Mouse (Mus musculus) myocyte (in vitro differentiated cells): Measurements from ENCODE around the gene Dis3l2.

Experiments used
- MAX ChIP-seq: IDR thresholded peaks from one replicate; pipeline ENCODE4 v1.6.1; 2011; ENCODE audit warnings: low read depth, mild to moderate bottlenecking, control low read depth
- POLR2A ChIP-seq: IDR thresholded peaks from one replicate; pipeline ENCODE4 v1.6.1; 2011; ENCODE audit warnings: low read depth, mild to moderate bottlenecking, control low read depth, moderate library complexity; ENCODE audit not compliant: insufficient read length
- USF1 ChIP-seq: IDR thresholded peaks from one replicate; pipeline ENCODE4 v1.6.1; 2011; ENCODE audit warnings: low read depth, mild to moderate bottlenecking, control low read depth, moderate library complexity

- TF ChIP-seq USF1: no peak
- no peak for TF ChIP-seq POLR2A
- no peak for TF ChIP-seq MAX
Measured at GRCm38 (mm10) chr1:86670279-86671038, 33.1 kb upstream of the Dis3l2 start, which contains the start of gene Nppc.
